Mouse (Mus musculus) forebrain, postnatal 0 days (tissue): ENCODE measurements around the gene Gpr180. TPM values are rescaled to one million over a fixed set of nuclear protein-coding genes. Genes with fewer than 3 reads are reported as not detected.

Experiments used
- ATAC-seq: fragments of 200-750 bp; cut with Nextera tagmentation; 2 replicates; pipeline ENCODE4 v1.8.0; 2017; ENCODE audit warnings: mild to moderate bottlenecking, moderate library complexity
- DNase-seq: peaks from one replicate; pipeline ENCODE4 v3.0.0-alpha.2; 2015
- H3K27ac ChIP-seq: fragments of 300-500 bp; sonication (generic); 2 replicates; pipeline ENCODE4 v1.5.1; 2014; ENCODE audit warnings: low read depth, mild to moderate bottlenecking, antibody characterized with exemption, low read length, moderate library complexity, mixed read lengths
- H3K27me3 ChIP-seq: fragments of 300-500 bp; sonication (generic); 2 replicates; pipeline ENCODE4 v1.6.1; 2014; ENCODE audit warnings: mild to moderate bottlenecking, low read length, mixed read lengths; ENCODE audit not compliant: insufficient read depth
- H3K36me3 ChIP-seq: fragments of 300-500 bp; sonication (generic); 2 replicates; pipeline ENCODE4 v1.6.1; 2014; ENCODE audit warnings: mild to moderate bottlenecking, moderate library complexity; ENCODE audit not compliant: insufficient read depth
- H3K4me1 ChIP-seq: fragments of 300-500 bp; sonication (generic); 2 replicates; pipeline ENCODE4 v1.6.1; 2014; ENCODE audit warnings: antibody characterized with exemption; ENCODE audit not compliant: insufficient read depth
- H3K4me2 ChIP-seq: fragments of 300-500 bp; sonication (generic); 2 replicates; pipeline ENCODE4 v1.6.1; 2014; ENCODE audit warnings: low read depth, mild to moderate bottlenecking, moderate library complexity
- H3K4me3 ChIP-seq: fragments of 300-500 bp; sonication (generic); 2 replicates; pipeline ENCODE4 v1.5.1; 2014; ENCODE audit warnings: low read depth, low read length, mixed read lengths
- H3K9ac ChIP-seq: fragments of 300-500 bp; sonication (generic); 2 replicates; pipeline ENCODE4 v1.6.1; 2014; ENCODE audit warnings: mild to moderate bottlenecking
- H3K9me3 ChIP-seq: fragments of 300-500 bp; sonication (generic); 2 replicates; pipeline ENCODE4 v1.6.1; 2016; ENCODE audit warnings: low read length
- CTCF ChIP-seq: sonication (generic); IDR thresholded peaks from 2 replicates; pipeline ENCODE4 v1.5.1; 2016; ENCODE audit warnings: antibody characterized with exemption, control low read depth, low read depth
- WGBS: fragments of 180-500 bp; shearing (Covaris S2); extraction: QIAGEN DNeasy Blood & Tissue Kit; methylation state at CpG from one replicate; pipeline ENCODE4 v1.1.7; 2014; 5-methylcytosine and 5-hydroxymethylcytosine counted together
- polyA plus RNA-seq: library from polyadenylated mRNA; unstranded; fragments of >200 nt; fragmentation: Nextera tagmentation; extraction: Ambion mirVana; gene quantifications from 2 replicates; pipeline ENCODE4 v1.2.1, GENCODE M21; 2015
- total RNA-seq: library from RNA; depleted of rRNA; stranded (reverse); fragments of >200 nt; gene quantifications from 2 replicates; pipeline ENCODE4 v1.2.3, GENCODE M21; 2014; rRNA removed

Gpr180 gene
- total and polyA plus RNA-seq, 2 experiments from 2014 or later, result 33.4 to 37.5 TPM

- ATAC-seq (peak; percentile 56; the same call in 1 of the 2 replicates), DNase-seq (peak; percentile 59)
- H3K9me3 ChIP-seq, result no peaks in the 10 kb centered on the region
- H3K4me1 ChIP-seq, result no peaks in the 10 kb centered on the region
- no peaks in the 10 kb centered on the region; the same call in 1 of the 2 replicates for H3K27me3 ChIP-seq
- peak; percentile 54 for TF ChIP-seq CTCF
- no peaks in the 10 kb centered on the region for H3K36me3 ChIP-seq
- no peak overlapping the region for H3K9ac ChIP-seq
- no peak overlapping the region for H3K4me2 ChIP-seq
- no peak overlapping the region for H3K4me3 ChIP-seq
- H3K27ac ChIP-seq, result no peak overlapping the region
- 8% methylated on average over 5 of the region's 5 CpGs for WGBS
Measured at GRCm38 (mm10) chr14:118209642-118210041, 72.7 kb downstream of the Gpr180 start.

DNA sequence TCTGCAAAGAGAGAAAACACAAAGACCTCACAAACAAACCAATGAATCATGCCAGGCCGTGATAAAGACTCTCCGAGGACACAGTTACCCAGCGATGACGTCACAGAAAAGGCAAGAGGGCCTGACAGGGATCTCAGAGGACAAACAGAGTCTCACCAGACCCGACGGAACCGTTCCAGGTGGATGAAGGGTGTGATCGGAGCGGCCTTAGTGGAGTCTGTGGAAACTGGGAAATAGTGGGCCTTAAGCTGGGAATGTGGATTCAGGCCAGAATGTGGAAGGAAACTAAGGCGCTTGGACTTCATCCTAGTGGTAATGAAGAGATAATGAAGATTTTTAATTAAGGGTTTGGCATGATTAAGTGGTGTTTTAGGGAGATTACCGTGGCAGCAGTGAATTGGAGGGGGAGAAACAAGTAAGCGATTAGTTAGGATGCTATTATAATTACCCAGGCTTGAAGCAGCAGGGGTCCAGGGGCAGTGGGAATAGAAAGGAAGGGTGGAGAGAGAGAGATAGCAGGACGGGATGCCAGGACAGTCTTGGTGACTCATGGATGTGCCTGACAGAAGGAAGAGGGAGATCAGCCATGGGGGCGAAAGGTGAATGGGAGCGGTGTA is 75.3 kb downstream of the Gpr180 start:
- Histone ChIP-seq H3K27ac (no peak overlapping the region), H3K9me3 (no peaks in the 10 kb centered on the region), H3K9ac (no peak overlapping the region), H3K27me3 (no peaks in the 10 kb centered on the region; the same call in 1 of the 2 replicates), H3K4me2 (no peak overlapping the region), H3K4me1 (no peaks in the 10 kb centered on the region), H3K36me3 (no peaks in the 10 kb centered on the region), H3K4me3 (no peak overlapping the region)
- 39% methylated on average over 15 of the region's 15 CpGs for WGBS
- TF ChIP-seq CTCF, result no peak
- DNase-seq (peak; percentile 18), ATAC-seq (no peak)

Other genes starting within 250 kb of the Gpr180 start
- 1.0 and 1.8 TPM in 2 replicates for gene Dct, start 84.9 kb upstream of the Gpr180 start, total RNA-seq
- gene Dct, start 84.9 kb upstream of the Gpr180 start, polyA plus RNA-seq, result 1.0 and 1.2 TPM in 2 replicates
- gene Tgds, start 4.4 kb upstream of the Gpr180 start, total RNA-seq, result 8.8 and 8.9 TPM in 2 replicates
- gene Tgds, start 4.4 kb upstream of the Gpr180 start, polyA plus RNA-seq, result 7.2 and 8.4 TPM in 2 replicates
- 9.3 and 14.2 TPM in 2 replicates for gene Sox21, start 99.9 kb downstream of the Gpr180 start, total RNA-seq
- 3.3 and 4.3 TPM in 2 replicates for gene Sox21, start 99.9 kb downstream of the Gpr180 start, polyA plus RNA-seq
- gene Gm9376, start 129.8 kb downstream of the Gpr180 start, total RNA-seq, result not detected in 2 replicates
- gene Gm9376, start 129.8 kb downstream of the Gpr180 start, polyA plus RNA-seq, result not detected in 2 replicates